Mouse (Mus musculus) lung, postnatal 0 days (tissue): ENCODE data around the gene Marveld1. TPM values are rescaled to one million over a fixed set of nuclear protein-coding genes. Genes with fewer than 3 reads are reported as not detected.

ENCODE experiments used
- ATAC-seq: fragments of 200-750 bp; cut with Nextera tagmentation; 2 replicates; pipeline ENCODE4 v1.8.0; 2017; ENCODE audit warnings: moderate library complexity
- DNase-seq: peaks from one replicate; pipeline ENCODE4 v3.0.0-alpha.2; 2016; ENCODE audit warnings: low spot score
- H3K27ac ChIP-seq: fragments of 300-500 bp; sonication (generic); 2 replicates; pipeline ENCODE4 v1.5.1; 2014; ENCODE audit warnings: antibody characterized with exemption, mild to moderate bottlenecking, low read length, mixed read lengths
- H3K27me3 ChIP-seq: fragments of 300-500 bp; sonication (generic); replicated peaks from 2 replicates; pipeline ENCODE4 v1.6.1; 2014; ENCODE audit warnings: low read length, mixed read lengths; ENCODE audit not compliant: insufficient read depth
- H3K36me3 ChIP-seq: fragments of 300-500 bp; sonication (generic); 2 replicates; pipeline ENCODE4 v1.6.1; 2014; ENCODE audit warnings: low read length, mixed read lengths; ENCODE audit not compliant: insufficient read depth
- H3K4me1 ChIP-seq: fragments of 300-500 bp; sonication (generic); 2 replicates; pipeline ENCODE4 v1.6.1; 2014; ENCODE audit warnings: antibody characterized with exemption, low read depth, low read length, mixed read lengths; ENCODE audit not compliant: insufficient read depth
- H3K4me2 ChIP-seq: fragments of 300-500 bp; sonication (generic); replicated peaks from 2 replicates; pipeline ENCODE4 v1.6.1; 2014; ENCODE audit warnings: low read depth, mild to moderate bottlenecking, low read length, moderate library complexity, mixed read lengths
- H3K4me3 ChIP-seq: fragments of 300-500 bp; sonication (generic); 2 replicates; pipeline ENCODE4 v1.5.1; 2014; ENCODE audit warnings: low read depth, low read length
- H3K9ac ChIP-seq: fragments of 300-500 bp; sonication (generic); replicated peaks from 2 replicates; pipeline ENCODE4 v1.6.1; 2014; ENCODE audit warnings: low read depth, mild to moderate bottlenecking
- H3K9me3 ChIP-seq: fragments of 300-500 bp; sonication (generic); 2 replicates; pipeline ENCODE4 v1.6.1; 2016; ENCODE audit warnings: low read length, mixed read lengths
- CTCF ChIP-seq: IDR thresholded peaks from 2 replicates; pipeline ENCODE4 v1.5.1; 2016; ENCODE audit warnings: antibody characterized with exemption, mild to moderate bottlenecking
- EP300 ChIP-seq: IDR thresholded peaks from 2 replicates; pipeline ENCODE4 v1.6.1; 2016; ENCODE audit warnings: antibody characterized with exemption, mild to moderate bottlenecking, control low read depth
- WGBS: fragments of 180-500 bp; shearing (Covaris S2); extraction: QIAGEN DNeasy Blood & Tissue Kit; methylation state at CpG from one replicate; pipeline ENCODE4 v1.1.7; 2014; 5-methylcytosine and 5-hydroxymethylcytosine counted together
- polyA plus RNA-seq: library from polyadenylated mRNA; unstranded; fragments of >200 nt; fragmentation: Nextera tagmentation; extraction: Ambion mirVana; gene quantifications from 2 replicates; pipeline ENCODE4 v1.2.1, GENCODE M21; 2015

Marveld1 gene
- polyA plus RNA-seq, 1 experiment from 2014 or later: 23.1 TPM

DNA sequence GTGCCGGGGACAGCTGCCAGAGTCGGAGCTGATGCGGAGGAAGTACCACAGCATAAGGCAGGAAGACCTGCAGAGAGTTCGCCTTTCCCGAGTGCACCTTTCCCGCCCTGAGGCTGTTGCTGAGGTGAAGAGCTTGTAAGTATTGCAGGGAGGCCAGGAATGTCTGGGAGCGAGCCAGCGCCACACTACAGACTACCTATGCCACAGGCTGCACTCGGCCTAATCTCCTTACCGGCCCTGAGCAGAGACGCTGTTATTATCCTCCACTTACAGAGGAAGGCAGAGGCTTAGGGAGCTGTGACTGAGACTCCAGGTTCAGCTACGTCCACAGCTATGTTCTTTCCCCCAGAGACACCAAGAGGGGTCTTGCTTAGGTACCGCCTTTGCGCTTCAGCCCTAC is 32.2 kb downstream of the Marveld1 start:
- Histone ChIP-seq H3K4me2 (no peak overlapping the region), H3K36me3 (peaks cover 32% of the 10 kb centered on the region), H3K9ac (no peak overlapping the region), H3K27me3 (no peaks in the 10 kb centered on the region), H3K27ac (peak overlapping the region; percentile 43; the same call in 1 of the 2 replicates), H3K4me1 (no peaks in the 10 kb centered on the region), H3K9me3 (no peaks in the 10 kb centered on the region), H3K4me3 (no peak overlapping the region)
- WGBS: 76% methylated on average over 14 of the region's 14 CpGs
- DNase-seq: peak; percentile 71
- ATAC-seq: peak; percentile 90
- no peak for TF ChIP-seq EP300
- TF ChIP-seq CTCF: no peak

DNA sequence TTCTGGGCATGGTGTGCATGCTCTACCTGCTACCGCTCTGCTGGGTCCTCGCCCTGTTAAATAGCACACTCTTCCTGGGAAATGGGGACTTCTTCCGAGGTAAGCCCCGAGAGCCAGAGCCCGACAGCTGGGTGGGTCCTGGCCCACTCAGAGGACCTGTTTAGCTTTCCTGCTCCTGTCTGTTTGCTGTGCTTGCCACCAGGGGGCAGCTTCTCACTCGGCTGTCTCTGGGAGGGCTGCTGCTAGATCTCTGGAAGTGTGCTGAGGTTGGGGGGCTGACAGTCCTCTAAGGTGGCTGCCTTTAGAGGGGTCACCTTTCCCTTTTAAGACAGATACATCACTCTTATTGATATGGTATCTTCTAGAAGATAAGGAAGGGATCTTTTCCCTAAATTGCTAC is 35.5 kb downstream of the Marveld1 start:
- Histone ChIP-seq H3K4me1 (no peaks in the 10 kb centered on the region), H3K27ac (no peak overlapping the region), H3K36me3 (peaks cover 42% of the 10 kb centered on the region), H3K9ac (no peak overlapping the region), H3K4me2 (no peak overlapping the region), H3K27me3 (no peaks in the 10 kb centered on the region), H3K4me3 (no peak overlapping the region), H3K9me3 (no peaks in the 10 kb centered on the region)
- ATAC-seq (no peak), DNase-seq (no peak)
- TF ChIP-seq EP300 (no peak), CTCF (peak; percentile 66)
- 57% methylated on average over 6 of the region's 6 CpGs for WGBS

DNA sequence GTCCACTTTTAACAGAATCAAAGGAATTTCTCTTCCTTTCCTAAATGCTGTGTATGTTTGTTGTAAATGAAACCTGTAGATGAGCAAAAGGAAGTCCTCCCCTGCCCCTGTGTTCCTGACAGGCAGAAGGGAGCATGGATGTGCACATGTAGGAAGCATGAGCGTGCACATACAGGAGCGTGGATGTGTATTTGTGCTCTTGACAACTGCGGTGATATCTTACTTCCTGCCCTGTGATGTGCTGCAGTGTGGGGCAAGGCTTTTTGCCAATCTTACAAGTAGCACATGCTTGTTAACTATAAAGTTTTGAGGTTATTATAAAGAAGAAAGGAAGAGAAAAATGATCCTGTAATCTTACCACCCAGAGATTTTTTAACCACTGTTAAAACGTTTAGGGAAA is 42.5 kb downstream of the Marveld1 start:
- H3K36me3 ChIP-seq: peaks cover 19% of the 10 kb centered on the region
- H3K4me3 ChIP-seq: no peak overlapping the region
- DNase-seq (no peak), ATAC-seq (no peak)
- no peaks in the 10 kb centered on the region for H3K27me3 ChIP-seq
- TF ChIP-seq EP300 (no peak), CTCF (no peak)
- no peak overlapping the region for H3K27ac ChIP-seq
- H3K4me1 ChIP-seq: no peaks in the 10 kb centered on the region
- no peak overlapping the region for H3K9ac ChIP-seq
- WGBS: 65% methylated on average over 4 of the region's 4 CpGs
- H3K9me3 ChIP-seq: no peaks in the 10 kb centered on the region
- H3K4me2 ChIP-seq: no peak overlapping the region

DNA sequence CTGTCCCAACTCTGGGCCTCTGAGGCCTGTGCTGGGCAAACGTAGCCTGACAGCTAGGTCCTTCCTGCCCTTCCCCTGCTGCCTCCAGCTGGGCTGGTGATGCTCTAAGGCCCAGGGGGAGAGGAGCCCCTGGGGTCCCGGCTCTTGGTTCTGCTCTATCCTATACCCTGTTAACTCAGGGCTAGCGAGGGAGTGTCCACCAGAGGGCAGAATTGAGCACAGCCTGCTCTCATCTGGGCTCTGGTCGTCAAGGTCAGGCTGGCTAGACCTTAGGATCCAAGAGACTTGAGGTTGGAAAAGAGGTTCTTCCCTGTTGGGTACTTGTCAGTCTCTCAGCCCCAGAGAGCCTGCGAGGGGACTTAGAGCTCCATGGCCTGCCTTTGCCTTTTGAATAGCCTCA is 43.3 kb downstream of the Marveld1 start:
- ATAC-seq: peak; percentile 66
- H3K4me3 ChIP-seq: no peak overlapping the region
- no peak overlapping the region for H3K9ac ChIP-seq
- H3K9me3 ChIP-seq: no peaks in the 10 kb centered on the region
- no peaks in the 10 kb centered on the region for H3K4me1 ChIP-seq
- no peak overlapping the region for H3K4me2 ChIP-seq
- H3K36me3 ChIP-seq: peaks cover 13% of the 10 kb centered on the region
- TF ChIP-seq CTCF: peak; percentile 84
- no peak for TF ChIP-seq EP300
- H3K27me3 ChIP-seq: no peaks in the 10 kb centered on the region
- peak; percentile 55 for DNase-seq
- 24% methylated on average over 5 of the region's 5 CpGs for WGBS
- H3K27ac ChIP-seq: no peak overlapping the region

DNA sequence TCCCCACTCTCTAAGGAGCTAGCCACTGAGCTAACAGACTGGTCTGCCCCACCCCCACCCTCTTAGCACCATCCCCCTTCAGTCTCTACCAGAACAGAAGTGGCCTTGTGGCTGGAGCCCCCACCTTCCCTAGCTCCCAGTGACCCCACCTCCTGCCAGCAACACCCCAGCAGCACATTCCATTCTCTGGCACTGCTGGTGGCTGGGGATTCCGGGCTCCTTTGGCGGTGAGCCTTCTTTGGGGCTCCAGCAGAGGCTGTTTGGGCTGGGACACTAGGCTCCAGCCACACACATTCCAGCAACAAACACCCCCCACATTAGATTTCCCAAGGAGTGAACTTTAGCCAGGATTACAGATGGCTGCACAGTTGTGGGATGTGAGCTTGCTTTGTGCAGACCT is 46.1 kb downstream of the Marveld1 start:
- H3K36me3 ChIP-seq: peaks cover 8% of the 10 kb centered on the region; the same call in 1 of the 2 replicates
- peaks cover 3% of the 10 kb centered on the region; the same call in 1 of the 2 replicates for H3K4me1 ChIP-seq
- WGBS: 50% methylated on average over 2 of the region's 2 CpGs
- H3K9me3 ChIP-seq: no peaks in the 10 kb centered on the region
- H3K27me3 ChIP-seq: no peaks in the 10 kb centered on the region
- ATAC-seq: peak; percentile 56
- no peak for TF ChIP-seq EP300
- no peak for TF ChIP-seq CTCF
- H3K27ac ChIP-seq: no peak overlapping the region
- no peak overlapping the region for H3K4me2 ChIP-seq
- no peak overlapping the region for H3K4me3 ChIP-seq
- peak; percentile 30 for DNase-seq
- no peak overlapping the region for H3K9ac ChIP-seq

DNA sequence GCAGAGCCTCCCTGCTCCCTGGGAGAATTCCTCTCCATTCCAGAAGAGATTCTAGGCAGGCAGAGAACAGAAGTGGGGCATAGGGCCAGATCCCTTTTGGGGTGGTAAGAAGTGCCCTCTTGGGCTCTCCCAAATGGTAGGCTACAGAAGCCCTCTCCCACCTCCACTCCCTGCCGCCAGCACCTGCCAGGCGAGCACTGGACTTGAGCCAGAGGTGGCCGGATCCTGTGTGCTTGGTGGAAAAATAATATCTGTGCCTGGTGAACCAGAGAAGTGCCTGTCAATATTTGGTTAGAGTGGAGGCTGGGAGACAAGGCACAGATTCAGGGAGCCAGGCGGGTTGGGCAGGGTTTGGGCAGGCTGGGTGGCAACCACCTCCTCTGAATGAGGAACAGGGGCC is 49.2 kb downstream of the Marveld1 start:
- no peak for DNase-seq
- Histone ChIP-seq H3K9me3 (no peaks in the 10 kb centered on the region), H3K4me1 (peaks cover 3% of the 10 kb centered on the region; the same call in 1 of the 2 replicates), H3K9ac (no peak overlapping the region), H3K27me3 (peaks cover 21% of the 10 kb centered on the region; the same call in 1 of the 2 replicates), H3K36me3 (0 out of 2 replicates have a peak, but pooled peaks cover 3% of the 10 kb centered on the region), H3K27ac (no peak overlapping the region), H3K4me3 (no peak overlapping the region), H3K4me2 (no peak overlapping the region)
- ATAC-seq: no peak; the same call in 1 of the 2 replicates
- 46% methylated on average over 4 of the region's 4 CpGs for WGBS
- no peak for TF ChIP-seq EP300
- TF ChIP-seq CTCF: no peak

DNA sequence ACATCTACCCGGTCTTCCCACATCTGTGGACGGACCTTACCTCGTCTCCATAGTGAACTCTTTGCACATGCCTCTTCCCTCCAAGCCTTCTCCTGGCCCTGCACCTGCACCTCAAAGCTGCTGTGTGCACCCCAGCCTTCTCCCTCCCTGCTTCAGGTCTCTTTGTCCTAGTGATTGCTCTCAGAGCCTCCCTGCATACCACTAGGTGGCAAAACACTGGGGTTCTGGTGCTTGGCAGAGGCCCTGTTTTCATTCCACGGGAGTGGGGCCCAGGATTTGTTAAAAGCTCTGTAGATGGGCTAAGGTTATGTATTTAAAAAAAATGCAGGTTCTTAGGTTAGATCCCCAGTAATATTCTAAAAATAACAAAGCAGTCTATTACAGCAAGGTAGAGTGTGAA is 49.9 kb downstream of the Marveld1 start:
- Histone ChIP-seq H3K27me3 (peaks cover 28% of the 10 kb centered on the region), H3K4me1 (peaks cover 3% of the 10 kb centered on the region; the same call in 1 of the 2 replicates), H3K9me3 (no peaks in the 10 kb centered on the region), H3K4me2 (no peak overlapping the region), H3K9ac (no peak overlapping the region), H3K27ac (no peak overlapping the region), H3K4me3 (no peak overlapping the region), H3K36me3 (no peaks in the 10 kb centered on the region)
- no peak for ATAC-seq
- TF ChIP-seq CTCF (peak; percentile 38), EP300 (no peak)
- DNase-seq: no peak
- WGBS: 39% methylated on average over 4 of the region's 4 CpGs
